Mouse (Mus musculus) lung, embryonic 16.5 days (tissue): ENCODE data around the gene Syt10. TPM values are rescaled to one million over a fixed set of nuclear protein-coding genes. Genes with fewer than 3 reads are reported as not detected.

Experiments
- microRNA-seq: library from miRNA; unstranded; fragments of <30 nt; microRNA quantifications from one replicate; pipeline ENCODE4, GENCODE M21; 2016
- polyA plus RNA-seq: library from polyadenylated mRNA; unstranded; fragments of >200 nt; fragmentation: Nextera tagmentation; extraction: Ambion mirVana; gene quantifications from 2 replicates; pipeline ENCODE4 v1.2.1, GENCODE M21; 2015

Gene Syt10
- polyA plus RNA-seq, 1 experiment from 2014 or later, result 0.70 TPM

Small RNAs within 50 kb of the gene (microRNA-seq; reads per million reads assigned to microRNA genes)
- not detected for gene Gm24643

Other genes with a start within 250 kb of the Syt10 start
- 51.3 and 52.8 TPM in 2 replicates for gene Rabl2, start 249.9 kb downstream of the Syt10 start, polyA plus RNA-seq